Mouse (Mus musculus) CH12.LX (cell line): ENCODE measurements around the gene Ttc9c. TPM values are rescaled to one million over a fixed set of nuclear protein-coding genes. Genes with fewer than 3 reads are reported as not detected.

Experiments
- DNase-seq: peaks from one replicate; pipeline ENCODE4 v3.0.0-alpha.2; 2013; ENCODE audit errors: extremely low read depth
- H3K27ac ChIP-seq: 2 replicates; pipeline ENCODE4 v1.5.1; 2012; ENCODE audit warnings: low read depth, mild to moderate bottlenecking, control low read depth, moderate library complexity; ENCODE audit not compliant: insufficient read depth
- H3K27me3 ChIP-seq: replicated peaks from 2 replicates; pipeline ENCODE3; 2012; ENCODE audit warnings: inconsistent platforms
- H3K36me3 ChIP-seq, 2 experiments: replicated peaks in 1 of 2; 2 replicates each; pipeline versions ENCODE3 to v1.6.1; 2012; ENCODE audit warnings: inconsistent platforms in 1 of 2, low read length in 1 of 2, mild to moderate bottlenecking in 1 of 2, mixed read lengths in 1 of 2, moderate library complexity in 1 of 2; ENCODE audit not compliant: control insufficient read depth in 1 of 2, insufficient read depth in 1 of 2
- H3K4me1 ChIP-seq, 2 experiments: 2 replicates each; pipeline ENCODE4 v1.6.1; 2012; ENCODE audit warnings: inconsistent platforms in 1 of 2, moderate library complexity in 1 of 2; ENCODE audit not compliant: insufficient read depth in 2 of 2, control insufficient read depth in 1 of 2
- H3K4me2 ChIP-seq: 2 replicates; pipeline ENCODE4 v1.6.1; 2012; ENCODE audit warnings: low read depth, mild to moderate bottlenecking, control low read depth; ENCODE audit not compliant: poor library complexity, insufficient read depth, severe bottlenecking
- H3K4me3 ChIP-seq, 3 experiments: fragments of 150-350 bp in 1 of 3; sonication (generic) in 1 of 3; replicated peaks in 1 of 3; 2 replicates each; pipeline versions ENCODE3 to v1.5.1; 2011 to 2012; ENCODE audit warnings: low read depth in 2 of 3, low read length in 2 of 3, mild to moderate bottlenecking in 2 of 3, moderate library complexity in 2 of 3, control low read depth in 1 of 3, improper control_type of control experiment in 1 of 3, inconsistent platforms in 1 of 3, mixed read lengths in 1 of 3; ENCODE audit not compliant: poor library complexity in 1 of 3
- H3K79me2 ChIP-seq: replicated peaks from 2 replicates; pipeline ENCODE4 v1.6.1; 2012; ENCODE audit warnings: mild to moderate bottlenecking, moderate library complexity; ENCODE audit not compliant: control insufficient read depth, poor library complexity, insufficient read depth, severe bottlenecking; ENCODE audit errors: extremely low read depth
- H3K9ac ChIP-seq: 2 replicates; pipeline ENCODE4 v1.6.1; 2012; ENCODE audit warnings: low read depth, mild to moderate bottlenecking, control low read depth, moderate library complexity; ENCODE audit not compliant: insufficient read depth
- H3K9me3 ChIP-seq: replicated peaks from 2 replicates; pipeline ENCODE3; 2012; ENCODE audit warnings: low read length, inconsistent platforms, mixed read lengths
- BHLHE40 ChIP-seq: IDR thresholded peaks from 2 replicates; pipeline ENCODE4 v1.6.1; 2011; ENCODE audit warnings: mild to moderate bottlenecking, low read depth, low read length, improper control_type of control experiment
- CHD2 ChIP-seq: IDR thresholded peaks from 2 replicates; pipeline ENCODE4 v1.6.1; 2011; ENCODE audit warnings: low read length, improper control_type of control experiment
- E2F4 ChIP-seq: IDR thresholded peaks from 2 replicates; pipeline ENCODE4 v1.6.1; 2011; ENCODE audit warnings: low read depth, low read length, improper control_type of control experiment; ENCODE audit not compliant: insufficient replicate concordance
- ELF1 ChIP-seq: IDR thresholded peaks from 2 replicates; pipeline ENCODE4 v1.6.1; 2014; ENCODE audit warnings: low read depth, mild to moderate bottlenecking, inconsistent platforms, low read length, improper control_type of control experiment
- EP300 ChIP-seq: IDR thresholded peaks from 2 replicates; pipeline ENCODE4 v1.6.1; 2011; ENCODE audit warnings: low read length, improper control_type of control experiment
- GABPA ChIP-seq: IDR thresholded peaks from 2 replicates; pipeline ENCODE4 v1.6.1; 2012; ENCODE audit warnings: low read depth, low read length, improper control_type of control experiment, inconsistent platforms; ENCODE audit not compliant: insufficient replicate concordance
- HCFC1 ChIP-seq: IDR thresholded peaks from 2 replicates; pipeline ENCODE4 v1.6.1; 2012; ENCODE audit warnings: low read depth, mild to moderate bottlenecking, inconsistent platforms, low read length, improper control_type of control experiment
- IRF4 ChIP-seq: IDR thresholded peaks from 2 replicates; pipeline ENCODE4 v1.6.1; 2014; ENCODE audit warnings: low read depth, mild to moderate bottlenecking, inconsistent platforms, low read length, improper control_type of control experiment
- JUN ChIP-seq: IDR thresholded peaks from 2 replicates; pipeline ENCODE4 v1.6.1; 2011; ENCODE audit warnings: low read depth, mild to moderate bottlenecking, low read length, improper control_type of control experiment, moderate library complexity; ENCODE audit not compliant: insufficient read depth
- JUND ChIP-seq: conservative IDR thresholded peaks from 2 replicates; pipeline ENCODE4 v1.6.1; 2011; ENCODE audit warnings: low read depth, low read length, improper control_type of control experiment
- MAX ChIP-seq: IDR thresholded peaks from 2 replicates; pipeline ENCODE4 v1.6.1; 2011; ENCODE audit warnings: low read length, improper control_type of control experiment
- MAZ ChIP-seq: IDR thresholded peaks from 2 replicates; pipeline ENCODE4 v1.6.1; 2012; ENCODE audit warnings: low read depth, mild to moderate bottlenecking, inconsistent platforms, low read length, improper control_type of control experiment, moderate library complexity
- MXI1 ChIP-seq: IDR thresholded peaks from 2 replicates; pipeline ENCODE4 v1.6.1; 2011; ENCODE audit warnings: mild to moderate bottlenecking, low read depth, low read length, improper control_type of control experiment
- MYC ChIP-seq: IDR thresholded peaks from 2 replicates; pipeline ENCODE4 v1.6.1; 2011; ENCODE audit warnings: low read depth, mild to moderate bottlenecking, improper control_type of control experiment, low read length
- NELFE ChIP-seq: IDR thresholded peaks from 2 replicates; pipeline ENCODE4 v1.6.1; 2011; ENCODE audit warnings: low read depth, low read length, improper control_type of control experiment
- NRF1 ChIP-seq: IDR thresholded peaks from 2 replicates; pipeline ENCODE4 v1.6.1; 2014; ENCODE audit warnings: low read depth, mild to moderate bottlenecking, inconsistent platforms, low read length, improper control_type of control experiment, moderate library complexity
- PAX5 ChIP-seq: IDR thresholded peaks from 2 replicates; pipeline ENCODE4 v1.6.1; 2012; ENCODE audit warnings: low read length, inconsistent platforms, mixed read lengths
- POLR2A ChIP-seq: IDR thresholded peaks from 2 replicates; pipeline ENCODE4 v1.6.1; 2011; ENCODE audit warnings: low read depth, mild to moderate bottlenecking, improper control_type of control experiment, low read length
- POLR2AphosphoS2 ChIP-seq: IDR thresholded peaks from 2 replicates; pipeline ENCODE4 v1.6.1; 2011; ENCODE audit warnings: low read depth, low read length, improper control_type of control experiment
- RCOR1 ChIP-seq: conservative IDR thresholded peaks from 2 replicates; pipeline ENCODE4 v1.6.1; 2012; ENCODE audit warnings: low read depth, mild to moderate bottlenecking, inconsistent platforms, low read length, improper control_type of control experiment
- SMC3 ChIP-seq: IDR thresholded peaks from 2 replicates; pipeline ENCODE4 v1.6.1; 2011; ENCODE audit warnings: low read depth, low read length, improper control_type of control experiment
- TBP ChIP-seq: conservative IDR thresholded peaks from 2 replicates; pipeline ENCODE4 v1.6.1; 2011; ENCODE audit warnings: low read depth, low read length, improper control_type of control experiment
- TCF12 ChIP-seq: IDR thresholded peaks from 2 replicates; pipeline ENCODE4 v1.6.1; 2014; ENCODE audit warnings: low read depth, mild to moderate bottlenecking, inconsistent platforms, low read length, improper control_type of control experiment
- UBTF ChIP-seq: IDR thresholded peaks from 2 replicates; pipeline ENCODE4 v1.6.1; 2012; ENCODE audit warnings: low read depth, mild to moderate bottlenecking, inconsistent platforms, low read length, improper control_type of control experiment, moderate library complexity
- USF2 ChIP-seq: conservative IDR thresholded peaks from 2 replicates; pipeline ENCODE4 v1.6.1; 2011; ENCODE audit warnings: low read depth, low read length, improper control_type of control experiment
- ZMIZ1 ChIP-seq: IDR thresholded peaks from 2 replicates; pipeline ENCODE4 v1.6.1; 2012; ENCODE audit warnings: low read depth, mild to moderate bottlenecking, inconsistent platforms, low read length, improper control_type of control experiment
- dilution Hi-C: fragments of 300-500 bp; cut with MboI; formaldehyde crosslinking; loops from 2 replicates; pipeline ENCODE4 v1.14.3; 2020; ENCODE audit warnings: low sequenced_read_pairs; ENCODE audit not compliant: extremely low pct_unique_long_range_greater_than_20kb, extremely low pct_ligation_motif_present
- in situ Hi-C: fragments of 300-500 bp; cut with MboI; formaldehyde crosslinking; loops from 3 replicates; pipeline ENCODE4 v1.14.3; 2019; ENCODE audit warnings: low sequenced_read_pairs, low pct_ligation_motif_present, low pct_unique_long_range_greater_than_20kb, mixed read lengths
- polyA plus RNA-seq: library from polyadenylated mRNA; unstranded; fragments of >175 nt; gene quantifications from 2 replicates; pipeline ENCODE4 v1.2.1, GENCODE M21; 2012; ENCODE audit warnings: low read depth; ENCODE audit not compliant: insufficient read length
- total RNA-seq, 2 experiments: library from RNA; depleted of rRNA; stranded (reverse); fragments of 300-350 nt in 1 of 2; fragments of >200 nt in 1 of 2; gene quantifications; 2 replicates each; pipeline ENCODE4 v1.2.3; 2012 to 2014

The Ttc9c gene
- total and polyA plus RNA-seq, 3 experiments: 42.0 to 56.5 (median 44.7) TPM

DNA sequence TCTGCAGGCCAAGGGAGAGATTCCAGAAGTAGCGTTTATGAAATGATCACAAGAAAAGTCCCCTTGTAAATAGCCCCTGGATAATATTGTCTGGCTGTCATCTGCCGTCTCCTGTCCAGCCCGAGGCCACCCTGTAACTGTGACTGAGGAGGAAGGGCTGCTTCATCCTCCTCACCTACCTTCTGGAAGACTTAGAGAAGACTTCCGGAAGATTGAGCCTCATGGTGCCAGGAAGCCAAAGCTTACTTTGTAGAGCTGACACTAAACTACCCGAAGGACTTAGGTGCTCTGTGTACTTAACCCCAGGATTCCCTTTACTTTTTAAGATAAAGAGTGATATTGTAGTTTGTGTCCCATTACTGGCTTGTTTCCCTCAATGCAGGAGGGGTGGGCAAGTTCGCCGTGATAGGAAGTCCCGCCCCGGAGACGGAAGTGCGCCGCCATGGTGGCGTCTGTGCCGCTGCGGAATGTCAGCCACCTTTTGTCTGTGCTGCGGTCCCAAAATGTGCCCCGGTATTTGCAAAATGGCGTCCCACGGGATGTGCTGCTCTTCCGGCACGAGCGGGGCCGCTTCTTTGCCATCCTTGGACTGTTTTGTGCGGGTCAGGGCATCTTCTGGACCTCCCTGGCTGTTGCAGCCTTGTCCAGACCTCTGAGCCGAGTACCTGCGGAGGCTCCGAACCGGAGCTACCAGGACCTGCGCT is 48.4 kb downstream of the Ttc9c start, which contains the start of gene Tmem223:
TSS of gene Tmem223 (plus strand) at position 430 of the 704 bp plus-strand sequence.
- dilution Hi-C loops (no loop called here), in situ Hi-C loops (no loop called here)
- TF ChIP-seq CHD2: peak; percentile 50; the same call in 1 of the 2 replicates
- TF ChIP-seq MYC: peak; percentile 65; the same call in 1 of the 2 replicates
- TF ChIP-seq JUND: no peak
- peak; percentile 76 for TF ChIP-seq TBP
- 0 out of 2 replicates have a peak, but pooled peaks have one; percentile 21 for TF ChIP-seq IRF4
- no peak for TF ChIP-seq SMC3
- TF ChIP-seq BHLHE40: peak; percentile 51; the same call in 1 of the 2 replicates
- TF ChIP-seq NELFE: peak; percentile 40; the same call in 1 of the 2 replicates
- TF ChIP-seq EP300: no peak
- peak; percentile 90 for TF ChIP-seq POLR2A
- no peak for TF ChIP-seq UBTF
- peak; percentile 81 for TF ChIP-seq ELF1
- peak; percentile 62 for TF ChIP-seq NRF1
- TF ChIP-seq HCFC1: peak; percentile 81
- TF ChIP-seq ZMIZ1: no peak; the same call in 1 of the 2 replicates
- TF ChIP-seq MXI1: peak; percentile 15; the same call in 1 of the 2 replicates
- TF ChIP-seq TCF12: peak; percentile 18; the same call in 1 of the 2 replicates
- TF ChIP-seq POLR2AphosphoS2: peak; percentile 79
- Histone ChIP-seq H3K36me3 (peaks cover 46 to 69% of the 10 kb centered on the region in 2 experiments), H3K4me2 (peak within 1 kb of the TSS; percentile 83), H3K4me1 (peaks cover 8 to 32% of the 10 kb centered on the region in 2 experiments; a peak in 3 of 4 replicates), H3K27me3 (no peaks in the 10 kb centered on the region), H3K9me3 (peaks cover 1% of the 10 kb centered on the region), H3K79me2 (peaks cover 35% of the 10 kb centered on the region), H3K4me3 (peak within 1 kb of the TSS; percentile 71 to 93 (median 81)), H3K9ac (peak within 1 kb of the TSS; percentile 91), H3K27ac (peak within 1 kb of the TSS; percentile 76)
- DNase-seq: peak; percentile 81

DNA sequence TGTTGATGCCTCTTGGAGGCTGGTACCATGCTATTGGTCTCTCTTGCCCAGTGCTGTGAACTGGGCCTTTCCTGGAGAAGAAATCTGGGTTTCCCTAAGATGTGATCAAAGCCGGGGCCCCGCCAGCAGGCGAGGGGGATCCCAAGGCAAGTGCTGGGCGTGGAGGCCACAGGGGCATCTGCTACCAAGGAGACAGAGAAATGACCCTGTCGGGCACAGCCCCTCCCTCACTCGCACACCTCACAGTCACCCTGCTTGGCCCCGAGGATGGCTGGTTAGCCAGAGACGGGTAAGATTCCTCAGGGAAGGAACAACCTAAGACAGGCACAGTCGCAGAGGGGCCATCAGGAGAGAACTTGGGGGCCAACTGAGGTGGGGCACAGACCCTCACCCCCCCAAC is 53.6 kb downstream of the Ttc9c start:
- Histone ChIP-seq H3K79me2 (peaks cover 27% of the 10 kb centered on the region), H3K9me3 (peaks cover 11% of the 10 kb centered on the region), H3K27ac (no peak overlapping the region), H3K4me2 (no peak overlapping the region), H3K4me3 (no peak overlapping the region), H3K4me1 (peaks cover 4 to 33% of the 10 kb centered on the region in 2 experiments; a peak in 3 of 4 replicates), H3K27me3 (no peaks in the 10 kb centered on the region), H3K9ac (no peak overlapping the region)
- in situ Hi-C loops (no loop called here), dilution Hi-C loops (no loop called here)
- TF ChIP-seq ZMIZ1: no peak
- TF ChIP-seq TBP: no peak
- TF ChIP-seq JUN: no peak
- no peak for TF ChIP-seq RCOR1
- TF ChIP-seq POLR2A: no peak
- TF ChIP-seq MAZ: no peak
- no peak for TF ChIP-seq JUND
- TF ChIP-seq MAX: no peak
- no peak for TF ChIP-seq GABPA
- TF ChIP-seq SMC3: no peak
- TF ChIP-seq TCF12: no peak
- no peak for TF ChIP-seq E2F4
- no peak for TF ChIP-seq USF2
- no peak for TF ChIP-seq NRF1
- TF ChIP-seq IRF4: no peak
- no peak for TF ChIP-seq CHD2
- TF ChIP-seq PAX5: no peak
- TF ChIP-seq NELFE: no peak
- TF ChIP-seq, all 38 proteins: peak for 0
- H3K36me3 ChIP-seq: peaks cover 75 to 92% of the 10 kb centered on the region in 2 experiments
- DNase-seq: no peak
